Mouse (Mus musculus) liver, embryonic 15.5 days (tissue): ENCODE measurements around the gene Os9. TPM values are rescaled to one million over a fixed set of nuclear protein-coding genes. Genes with fewer than 3 reads are reported as not detected.

ENCODE experiments used
- ATAC-seq: fragments of 200-750 bp; cut with Nextera tagmentation; 2 replicates; pipeline ENCODE4 v1.8.0; 2017; ENCODE audit warnings: moderate number of reproducible peaks, mild to moderate bottlenecking, moderate library complexity; ENCODE audit not compliant: insufficient read depth
- H3K27ac ChIP-seq: fragments of 300-500 bp; sonication (generic); replicated peaks from 2 replicates; pipeline ENCODE4 v1.5.1; 2015; ENCODE audit warnings: mild to moderate bottlenecking, inconsistent platforms
- H3K27me3 ChIP-seq: fragments of 300-500 bp; sonication (generic); 2 replicates; pipeline ENCODE4 v1.6.1; 2015; ENCODE audit warnings: mild to moderate bottlenecking, inconsistent platforms
- H3K36me3 ChIP-seq: fragments of 300-500 bp; sonication (generic); replicated peaks from 2 replicates; pipeline ENCODE4 v1.6.1; 2015; ENCODE audit warnings: moderate library complexity, mild to moderate bottlenecking, inconsistent platforms
- H3K4me1 ChIP-seq: fragments of 300-500 bp; sonication (generic); replicated peaks from 2 replicates; pipeline ENCODE4 v1.6.1; 2015; ENCODE audit warnings: inconsistent platforms
- H3K4me2 ChIP-seq: fragments of 300-500 bp; sonication (generic); 2 replicates; pipeline ENCODE4 v1.6.1; 2015; ENCODE audit warnings: moderate library complexity, mild to moderate bottlenecking, inconsistent platforms
- H3K4me3 ChIP-seq: fragments of 300-500 bp; sonication (generic); replicated peaks from 2 replicates; pipeline ENCODE4 v1.5.1; 2015; ENCODE audit warnings: mild to moderate bottlenecking, inconsistent platforms
- H3K9ac ChIP-seq: fragments of 300-500 bp; sonication (generic); 2 replicates; pipeline ENCODE4 v1.6.1; 2015; ENCODE audit warnings: moderate library complexity, mild to moderate bottlenecking, inconsistent platforms
- H3K9me3 ChIP-seq: fragments of 300-500 bp; sonication (generic); replicated peaks from 2 replicates; pipeline ENCODE4 v1.6.1; 2016; ENCODE audit warnings: inconsistent platforms
- WGBS: fragments of 180-500 bp; shearing (Covaris S2); methylation state at CpG from one replicate; pipeline ENCODE4 v1.1.7; 2015; ENCODE audit warnings: mixed read lengths; ENCODE audit not compliant: insufficient replicate concordance; 5-methylcytosine and 5-hydroxymethylcytosine counted together
- polyA plus RNA-seq: library from polyadenylated mRNA; unstranded; fragments of >200 nt; fragmentation: Nextera tagmentation; extraction: Ambion mirVana; gene quantifications from 2 replicates; pipeline ENCODE4 v1.2.1, GENCODE M21; 2015

Os9 gene
- polyA plus RNA-seq, 1 experiment from 2014 or later: 54.0 TPM

- Histone ChIP-seq H3K27me3 (peaks cover 77% of the 10 kb centered on the region), H3K4me3 (no peak overlapping the region), H3K4me1 (peaks cover 8% of the 10 kb centered on the region; the same call in 1 of the 2 replicates), H3K27ac (no peak overlapping the region), H3K36me3 (no peaks in the 10 kb centered on the region), H3K4me2 (peak overlapping the region; percentile 27; the same call in 1 of the 2 replicates), H3K9me3 (no peaks in the 10 kb centered on the region), H3K9ac (no peak overlapping the region)
- no peak for ATAC-seq
- WGBS: 3% methylated on average over 29 of the region's 29 CpGs
These were observed 71.4 kb downstream of the Os9 start for GRCm38 (mm10) chr10:127049395-127050118.

- H3K4me1 ChIP-seq: peaks cover 8% of the 10 kb centered on the region; the same call in 1 of the 2 replicates
- H3K27me3 ChIP-seq: peaks cover 70% of the 10 kb centered on the region
- H3K36me3 ChIP-seq: no peaks in the 10 kb centered on the region
- H3K4me2 ChIP-seq: peak overlapping the region; percentile 10; the same call in 1 of the 2 replicates
- H3K27ac ChIP-seq: no peak overlapping the region
- no peak overlapping the region for H3K9ac ChIP-seq
- 4% methylated on average over 35 of the region's 35 CpGs for WGBS
- no peak overlapping the region for H3K4me3 ChIP-seq
- H3K9me3 ChIP-seq: no peaks in the 10 kb centered on the region
- ATAC-seq: no peak
These were observed 72.1 kb downstream of the Os9 start for GRCm38 (mm10) chr10:127048608-127049394.

- 24% methylated on average over 5 of the region's 5 CpGs for WGBS
- Histone ChIP-seq H3K27ac (no peak within 1 kb of the TSS), H3K4me1 (peaks cover 11% of the 10 kb centered on the region), H3K9me3 (no peaks in the 10 kb centered on the region), H3K36me3 (0 out of 2 replicates have a peak, but pooled peaks cover 4% of the 10 kb centered on the region), H3K9ac (no peak within 1 kb of the TSS), H3K4me3 (no peak within 1 kb of the TSS), H3K4me2 (peak within 1 kb of the TSS; percentile 10; the same call in 1 of the 2 replicates), H3K27me3 (peaks cover 61% of the 10 kb centered on the region)
- ATAC-seq: no peak
These were observed 73.0 kb downstream of the Os9 start, which contains the start of gene Cyp27b1 for GRCm38 (mm10) chr10:127047954-127048353. TSS of gene Cyp27b1 (plus strand) at chr10:127048250.

Other genes with a start within 250 kb of the Os9 start
- 6.2 and 7.0 TPM in 2 replicates for gene Atp23, start 219.8 kb downstream of the Os9 start, polyA plus RNA-seq
- gene Ctdsp2, start 142.4 kb downstream of the Os9 start, polyA plus RNA-seq: 11.3 and 12.9 TPM in 2 replicates
- gene Avil, start 120.4 kb downstream of the Os9 start, polyA plus RNA-seq: 0.07 and 0.16 TPM in 2 replicates
- gene Tsfm, start 90.3 kb downstream of the Os9 start, polyA plus RNA-seq: 43.9 and 44.8 TPM in 2 replicates
- 15.6 and 15.7 TPM in 2 replicates for gene Mettl1, start 79.7 kb downstream of the Os9 start, polyA plus RNA-seq
- 0.06 and 0.14 TPM in 2 replicates for gene Eef1akmt3, start 79.6 kb downstream of the Os9 start, polyA plus RNA-seq
- gene Cyp27b1, start 72.9 kb downstream of the Os9 start, polyA plus RNA-seq: not detected in 2 replicates
- gene March9, start 60.9 kb downstream of the Os9 start, polyA plus RNA-seq: 0.03 TPM in 1 of 2 replicates, not detected in the other
- 338 and 361 TPM in 2 replicates for gene Cdk4, start 57.6 kb downstream of the Os9 start, polyA plus RNA-seq
- gene Tspan31, start 50.9 kb downstream of the Os9 start, polyA plus RNA-seq: 77.4 and 84.3 TPM in 2 replicates
- gene Agap2, start 45.8 kb downstream of the Os9 start, polyA plus RNA-seq: 0.35 and 0.67 TPM in 2 replicates
- gene B4galnt1, start 44.1 kb upstream of the Os9 start, polyA plus RNA-seq: 19.3 and 21.0 TPM in 2 replicates
- 2.1 and 3.2 TPM in 2 replicates for gene Slc26a10, start 59.5 kb upstream of the Os9 start, polyA plus RNA-seq
- 5.4 and 5.8 TPM in 2 replicates for gene Arhgef25, start 69.0 kb upstream of the Os9 start, polyA plus RNA-seq
- 16.7 and 16.9 TPM in 2 replicates for gene Dtx3, start 74.6 kb upstream of the Os9 start, polyA plus RNA-seq
- 41.9 and 45.1 TPM in 2 replicates for gene Pip4k2c, start 90.5 kb upstream of the Os9 start, polyA plus RNA-seq
- gene Kif5a, start 142.2 kb upstream of the Os9 start, polyA plus RNA-seq: 0.06 and 0.21 TPM in 2 replicates
- 69.5 and 75.7 TPM in 2 replicates for gene Dctn2, start 145.2 kb upstream of the Os9 start, polyA plus RNA-seq
- gene Mbd6, start 167.9 kb upstream of the Os9 start, polyA plus RNA-seq: 7.9 and 8.0 TPM in 2 replicates
- 109 and 112 TPM in 2 replicates for gene Mars, start 190.7 kb upstream of the Os9 start, polyA plus RNA-seq
- 14.1 and 14.9 TPM in 2 replicates for gene Arhgap9, start 200.8 kb upstream of the Os9 start, polyA plus RNA-seq
- 0.31 and 0.32 TPM in 2 replicates for gene Gli1, start 220.8 kb upstream of the Os9 start, polyA plus RNA-seq
- 0.71 and 0.82 TPM in 2 replicates for gene Inhbe, start 233.3 kb upstream of the Os9 start, polyA plus RNA-seq
- gene Inhbc, start 249.3 kb upstream of the Os9 start, polyA plus RNA-seq: 4.6 and 5.1 TPM in 2 replicates